Mouse (Mus musculus) cerebellum, adult 18-20 months (tissue): Measurements from ENCODE around the gene Cfap300.

Source experiments
- DNase-seq, 2 experiments: peaks; one replicate each; pipeline ENCODE4 v3.0.0; 2021

The Cfap300 gene

DNA sequence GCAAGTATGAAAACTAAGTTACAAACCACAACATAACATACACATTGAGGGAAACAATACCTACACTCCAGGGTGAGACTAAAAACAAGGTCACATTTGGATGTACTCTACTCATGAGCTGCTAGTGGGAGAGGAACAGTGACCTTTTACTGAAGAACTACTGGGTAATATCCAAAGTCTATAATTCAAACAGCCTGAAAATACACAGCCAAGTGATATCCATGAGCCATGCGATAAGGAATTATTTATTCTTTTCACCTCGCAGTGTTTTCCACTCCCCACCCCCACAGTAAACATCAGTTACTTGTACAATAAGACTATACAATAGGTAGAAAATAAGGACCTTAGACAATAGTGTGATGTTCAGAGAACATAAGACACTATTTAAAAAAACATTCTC, 62.5 kb downstream of the Cfap300 start:
- DNase-seq: no peak

DNA sequence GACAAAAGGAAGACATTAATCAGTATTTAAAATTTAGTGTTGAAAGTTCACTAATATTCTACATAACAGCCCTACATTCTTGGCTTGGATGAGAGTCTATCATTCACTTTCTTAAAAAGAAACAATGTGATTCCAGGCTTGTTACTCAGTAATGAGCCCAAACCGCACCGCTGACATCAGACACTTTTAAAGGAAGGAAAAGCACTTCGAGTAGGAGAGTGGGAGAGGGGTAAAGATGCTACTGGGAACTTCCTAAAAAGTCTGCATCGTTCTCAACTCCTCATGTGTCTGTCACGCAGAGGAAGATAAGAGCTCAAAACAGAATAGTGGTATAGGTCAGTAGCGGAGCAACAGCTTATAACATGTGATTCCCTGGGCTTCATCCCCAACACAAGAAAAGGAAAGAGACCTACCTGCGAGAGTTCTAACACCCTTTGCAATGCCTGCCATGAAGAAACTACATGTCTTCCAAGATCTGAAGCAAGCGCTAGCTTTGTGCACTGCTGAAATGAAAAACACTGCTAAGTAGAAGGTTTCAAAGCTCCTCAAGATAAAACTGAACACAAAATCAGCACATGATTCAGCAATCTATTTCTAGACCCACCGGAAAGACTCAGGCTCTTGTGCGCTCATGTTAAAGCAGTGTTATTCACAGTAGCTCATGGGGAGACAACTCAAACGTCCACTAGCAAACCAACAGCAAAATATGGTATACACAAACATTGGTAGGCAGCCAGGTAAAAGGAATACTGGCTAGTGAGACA, 63.3 kb downstream of the Cfap300 start:
- no peak for DNase-seq

DNA sequence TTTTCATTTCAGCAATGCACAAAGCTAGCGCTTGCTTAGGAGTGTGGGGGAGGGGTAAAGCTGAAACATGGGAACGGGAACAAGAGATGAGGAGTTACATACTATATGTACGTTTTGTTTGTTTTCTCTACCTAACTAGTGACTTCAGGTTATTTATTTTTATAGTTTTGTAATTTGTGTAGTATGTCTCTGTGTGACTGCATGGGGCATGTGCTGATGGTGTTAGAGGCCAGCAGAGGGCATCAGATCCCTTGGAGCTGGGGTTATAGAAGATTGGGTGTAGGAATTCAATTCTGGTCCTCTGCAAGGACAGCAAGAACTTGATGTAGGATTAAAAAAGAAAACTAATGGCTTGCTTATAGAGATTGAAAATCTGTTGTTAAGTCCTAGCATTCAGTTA, 64.1 kb downstream of the Cfap300 start:
- no peak for DNase-seq

DNA sequence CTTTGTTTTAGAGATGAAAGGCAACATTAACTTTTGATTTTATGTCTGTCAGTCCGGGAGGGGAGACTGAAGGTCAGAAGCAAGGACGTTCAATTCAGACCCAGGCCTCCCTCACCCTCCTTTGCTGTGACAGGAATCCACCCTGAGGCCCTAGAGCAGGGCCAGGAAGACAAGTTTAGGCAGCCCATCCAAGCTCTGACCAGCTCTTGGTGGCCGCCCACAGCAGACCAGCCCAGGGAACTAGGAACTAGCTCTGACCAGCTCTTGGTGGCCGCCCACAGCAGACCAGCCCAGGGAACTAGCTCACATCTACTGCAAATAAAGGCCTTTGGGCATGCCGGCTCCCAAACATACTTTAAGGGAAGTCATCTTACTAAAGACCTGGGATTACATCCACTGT, 65.0 kb downstream of the Cfap300 start:
- no peak for DNase-seq

DNA sequence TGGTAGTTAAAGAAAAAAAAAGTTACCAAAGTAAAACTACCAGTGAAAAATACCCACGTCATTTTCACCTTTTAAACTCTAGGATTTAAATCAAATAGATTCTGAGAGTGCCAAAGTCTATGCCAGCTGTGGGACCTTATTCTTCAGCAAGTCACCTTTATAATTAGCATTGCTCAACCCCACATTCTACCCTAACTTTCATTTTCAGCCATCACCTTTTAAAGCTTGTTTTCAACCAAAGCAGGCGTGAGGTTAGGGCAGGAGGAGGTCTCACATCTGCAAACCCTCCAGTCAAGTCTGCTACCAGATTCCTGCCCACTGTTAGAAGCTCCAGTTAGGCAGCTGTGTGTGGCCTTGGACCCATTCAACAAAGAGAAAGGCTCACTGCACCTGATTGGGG, 70.6 kb downstream of the Cfap300 start:
- DNase-seq: no peak
